Mouse (Mus musculus) small intestine, adult 2 months (tissue): Measurements from ENCODE around the gene Prss42.

Experiments
- CTCF ChIP-seq: fragments of 200-500 bp; IDR thresholded peaks from 2 replicates; pipeline ENCODE4 v1.5.1; 2012; ENCODE audit warnings: low read depth, mild to moderate bottlenecking, control low read depth, inconsistent platforms, low read length, moderate library complexity, mixed read lengths; ENCODE audit not compliant: insufficient replicate concordance, insufficient read length; ENCODE audit errors: extremely low read depth
- POLR2A ChIP-seq: fragments of 200-500 bp; IDR thresholded peaks from 2 replicates; pipeline ENCODE4 v1.6.1; 2012; ENCODE audit warnings: low read depth, mild to moderate bottlenecking, control low read depth, inconsistent platforms, low read length, moderate library complexity

GRCm38 (mm10) chr9:110797866-110798265, at the start of gene Prss42:
- no peak for TF ChIP-seq CTCF
- TF ChIP-seq POLR2A, result no peak
